Mouse (Mus musculus) forebrain, embryonic 16.5 days (tissue): ENCODE results near the gene Sox15. TPM values are rescaled to one million over a fixed set of nuclear protein-coding genes. Genes with fewer than 3 reads are reported as not detected.

ENCODE experiments used
- ATAC-seq: fragments of 200-750 bp; cut with Nextera tagmentation; 2 replicates; pipeline ENCODE4 v1.8.0; 2017; ENCODE audit warnings: mild to moderate bottlenecking, moderate library complexity
- H3K27ac ChIP-seq: fragments of 300-500 bp; sonication (generic); 2 replicates; pipeline ENCODE4 v1.5.1; 2014; ENCODE audit warnings: low read length, control low read depth
- H3K27me3 ChIP-seq: fragments of 300-500 bp; sonication (generic); replicated peaks from 2 replicates; pipeline ENCODE4 v1.6.1; 2014; ENCODE audit warnings: low read length; ENCODE audit not compliant: control insufficient read depth, insufficient read depth
- H3K36me3 ChIP-seq: fragments of 300-500 bp; sonication (generic); 2 replicates; pipeline ENCODE4 v1.6.1; 2014; ENCODE audit not compliant: control insufficient read depth, insufficient read depth
- H3K4me1 ChIP-seq: fragments of 300-500 bp; sonication (generic); replicated peaks from 2 replicates; pipeline ENCODE4 v1.6.1; 2014; ENCODE audit warnings: low read length; ENCODE audit not compliant: control insufficient read depth, insufficient read depth
- H3K4me2 ChIP-seq: fragments of 300-500 bp; sonication (generic); 2 replicates; pipeline ENCODE4 v1.6.1; 2014; ENCODE audit warnings: mild to moderate bottlenecking, low read length, control low read depth
- H3K4me3 ChIP-seq: fragments of 300-500 bp; sonication (generic); replicated peaks from 2 replicates; pipeline ENCODE4 v1.5.1; 2014; ENCODE audit warnings: mild to moderate bottlenecking, low read length, control low read depth
- H3K9ac ChIP-seq: fragments of 300-500 bp; sonication (generic); replicated peaks from 2 replicates; pipeline ENCODE4 v1.6.1; 2014; ENCODE audit warnings: low read depth, low read length, control low read depth
- H3K9me3 ChIP-seq: fragments of 300-500 bp; sonication (generic); 2 replicates; pipeline ENCODE4 v1.6.1; 2016; ENCODE audit warnings: low read length; ENCODE audit not compliant: control insufficient read depth
- WGBS: fragments of 180-500 bp; shearing (Covaris S2); extraction: QIAGEN DNeasy Blood & Tissue Kit; methylation state at CpG from one replicate; pipeline ENCODE4 v1.1.7; 2014; 5-methylcytosine and 5-hydroxymethylcytosine counted together
- polyA plus RNA-seq: library from polyadenylated mRNA; unstranded; fragments of >200 nt; fragmentation: Nextera tagmentation; extraction: Ambion mirVana; gene quantifications from 2 replicates; pipeline ENCODE4 v1.2.1, GENCODE M21; 2015

The Sox15 gene
- polyA plus RNA-seq, 1 experiment from 2014 or later: not detected

DNA sequence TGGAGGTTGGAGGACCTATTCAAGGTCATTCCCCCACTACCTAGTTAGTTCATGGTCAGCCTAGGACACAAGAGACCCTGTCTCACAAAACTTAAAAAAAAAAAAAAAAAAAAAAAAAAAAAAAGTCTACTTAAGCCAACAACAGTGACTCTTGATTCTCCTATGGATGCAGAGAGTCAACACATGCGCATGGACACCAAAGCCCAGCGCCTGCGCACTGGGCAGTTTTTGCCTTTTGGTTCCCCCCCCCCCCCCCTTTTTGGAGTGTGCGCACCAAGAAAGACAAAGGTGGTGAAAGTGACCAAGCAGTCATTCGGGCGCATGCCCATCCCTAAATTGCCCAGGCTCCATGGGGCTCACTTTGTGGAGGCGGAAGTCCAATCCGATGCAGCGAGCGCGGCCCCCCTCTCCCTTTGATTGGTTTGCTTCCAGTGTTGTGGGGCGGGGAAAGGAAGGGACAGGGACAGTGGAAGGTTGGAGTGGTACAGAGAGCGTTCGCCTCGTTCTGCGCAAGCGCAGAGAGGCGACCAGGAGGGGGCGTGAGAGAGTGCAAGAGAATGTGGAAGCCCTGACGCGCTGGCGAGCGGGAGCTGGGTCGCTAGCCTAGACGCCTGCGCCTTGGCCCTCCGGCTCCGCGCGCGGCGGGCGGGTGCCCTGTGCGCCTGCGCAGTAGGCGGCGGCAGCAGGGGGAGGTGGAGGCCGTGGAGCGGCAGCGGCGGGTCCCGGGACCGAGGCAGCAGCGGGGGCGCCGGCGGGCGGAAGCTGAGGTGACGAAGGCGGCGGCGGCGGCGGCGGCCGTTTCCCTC is 22.6 kb upstream of the Sox15 start, which contains the start of gene Fxr2:
Fxr2 (plus strand) TSS at position 707 of the 806 bp plus-strand sequence.
- ATAC-seq: peak; percentile 97
- WGBS: under 1% methylated on average over 38 of the region's 56 CpGs
- H3K4me3 ChIP-seq: peak within 1 kb of the TSS; percentile 99

DNA sequence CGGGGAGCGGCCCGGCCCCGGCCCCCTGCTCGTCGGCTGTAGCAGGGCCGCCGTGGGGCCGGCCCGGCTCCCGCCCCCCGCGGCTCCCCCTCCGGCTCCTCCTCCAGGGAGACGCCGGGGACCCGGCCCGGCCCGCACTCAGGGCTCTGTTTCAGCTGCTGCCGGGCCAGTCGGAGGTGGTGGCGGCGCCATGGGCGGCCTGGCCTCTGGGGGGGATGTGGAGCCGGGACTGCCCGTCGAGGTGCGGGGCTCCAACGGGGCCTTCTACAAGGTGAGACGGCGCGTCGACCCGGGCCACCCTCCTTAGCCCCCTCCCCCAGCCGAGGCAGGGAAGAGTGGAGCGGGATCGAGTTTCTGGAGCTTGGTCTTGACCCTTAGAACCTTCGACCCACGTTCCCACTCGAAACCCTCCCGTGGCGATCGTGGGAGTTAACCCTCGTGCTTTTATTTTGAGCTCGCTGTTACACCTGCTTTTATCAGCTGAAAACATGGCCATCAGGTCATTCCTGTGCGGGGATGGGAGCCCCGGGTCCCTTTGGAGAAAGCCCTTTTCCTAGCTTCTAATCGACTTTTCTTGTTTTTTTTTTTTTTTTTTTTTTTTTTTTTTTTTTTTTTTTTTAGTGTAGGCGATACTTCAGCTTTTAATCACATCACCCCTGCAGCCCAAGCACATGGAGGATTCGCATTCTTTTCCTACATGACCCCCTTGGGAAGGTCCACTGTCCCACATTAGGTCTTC is 21.8 kb upstream of the Sox15 start:
- WGBS: under 1% methylated on average over 31 of the region's 50 CpGs
- Histone ChIP-seq H3K27ac (peak overlapping the region; percentile 93), H3K4me3 (peak overlapping the region; percentile 99), H3K27me3 (no peaks in the 10 kb centered on the region), H3K4me1 (peaks cover 27% of the 10 kb centered on the region), H3K4me2 (peak overlapping the region; percentile 65), H3K36me3 (no peaks in the 10 kb centered on the region), H3K9me3 (no peaks in the 10 kb centered on the region), H3K9ac (peak overlapping the region; percentile 98)
- ATAC-seq: peak; percentile 65

More for the DNA sequence above, 22.6 kb upstream of the Sox15 start, which contains the start of gene Fxr2:
- Histone ChIP-seq H3K4me2 (peak within 1 kb of the TSS; percentile 65), H3K9ac (peak within 1 kb of the TSS; percentile 98), H3K27ac (peak within 1 kb of the TSS; percentile 93), H3K27me3 (no peaks in the 10 kb centered on the region), H3K36me3 (no peaks in the 10 kb centered on the region), H3K9me3 (no peaks in the 10 kb centered on the region), H3K4me1 (peaks cover 27% of the 10 kb centered on the region)

DNA sequence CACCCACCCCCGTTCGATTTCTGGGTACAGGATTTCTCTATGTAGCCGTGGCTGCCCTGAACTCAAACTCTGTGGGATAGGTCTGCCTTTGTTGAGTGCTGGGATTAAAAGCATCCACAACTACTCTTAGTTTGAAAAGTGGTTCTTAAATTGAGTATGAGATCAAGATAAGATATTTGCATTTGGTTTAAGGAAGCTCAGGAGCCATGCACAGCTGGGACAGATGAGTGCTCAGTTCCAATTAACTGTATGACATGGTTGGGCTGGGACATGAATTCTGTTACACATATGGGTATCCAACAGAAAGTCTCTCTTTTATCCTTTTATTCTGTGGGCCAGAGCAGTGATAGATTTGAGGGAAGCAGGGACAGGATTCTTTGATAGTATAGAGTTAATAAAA is 19.6 kb upstream of the Sox15 start:
- H3K9me3 ChIP-seq: no peaks in the 10 kb centered on the region
- H3K36me3 ChIP-seq: peaks cover 8% of the 10 kb centered on the region; the same call in 1 of the 2 replicates
- no peak overlapping the region for H3K4me2 ChIP-seq
- 84% methylated on average over 3 of the region's 3 CpGs for WGBS
- no peak for ATAC-seq
- no peak overlapping the region for H3K4me3 ChIP-seq
- H3K9ac ChIP-seq: no peak overlapping the region
- H3K27me3 ChIP-seq: no peaks in the 10 kb centered on the region
- H3K27ac ChIP-seq: no peak overlapping the region
- H3K4me1 ChIP-seq: peaks cover 27% of the 10 kb centered on the region

DNA sequence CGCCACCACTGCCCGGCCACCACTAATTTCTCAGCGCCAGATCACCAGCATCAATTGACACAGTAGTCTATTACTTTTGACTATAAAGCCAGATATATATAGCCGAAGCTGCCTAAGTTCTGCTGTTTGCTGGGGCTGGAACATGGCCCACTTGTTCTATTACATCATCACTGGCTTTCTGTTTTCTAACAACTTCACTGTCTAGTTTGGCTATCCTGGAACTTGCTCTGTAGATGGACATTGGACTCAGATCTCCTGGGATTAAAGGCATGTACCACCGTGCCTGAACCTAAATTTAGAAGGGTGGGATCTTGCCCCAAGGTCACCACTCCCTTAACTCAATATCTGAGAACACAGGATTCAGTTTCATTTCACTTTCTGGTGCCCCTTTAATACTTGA is 9.3 kb upstream of the Sox15 start:
- Histone ChIP-seq H3K27ac (no peak overlapping the region), H3K4me3 (no peak overlapping the region), H3K9me3 (no peaks in the 10 kb centered on the region), H3K27me3 (no peaks in the 10 kb centered on the region), H3K36me3 (peaks cover 52% of the 10 kb centered on the region), H3K4me2 (no peak overlapping the region), H3K9ac (no peak overlapping the region), H3K4me1 (no peaks in the 10 kb centered on the region)
- 92% methylated on average over 5 of the region's 5 CpGs for WGBS
- ATAC-seq: no peak

DNA sequence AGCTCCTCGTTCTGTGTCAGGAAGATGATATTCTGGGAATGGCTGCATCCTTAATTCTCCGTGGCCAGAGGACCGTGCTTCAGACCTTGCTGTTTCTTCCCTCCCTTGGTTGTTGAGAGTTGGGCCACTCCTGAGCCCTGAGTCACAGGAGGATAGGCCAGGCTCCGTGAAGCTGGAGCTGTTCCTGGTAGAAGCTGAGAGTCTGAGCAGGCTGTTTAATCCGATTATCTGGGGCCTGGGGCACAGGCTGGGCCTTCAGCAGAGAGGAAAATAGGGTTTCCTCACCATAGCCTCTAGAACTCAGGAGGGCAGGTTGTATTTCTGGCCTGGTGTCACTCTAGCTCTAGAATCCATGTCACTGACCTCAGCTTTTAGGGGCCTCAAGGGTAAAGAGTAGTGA is 1.7 kb upstream of the Sox15 start:
- Histone ChIP-seq H3K4me2 (no peak overlapping the region), H3K9ac (no peak overlapping the region), H3K27me3 (no peaks in the 10 kb centered on the region), H3K36me3 (peaks cover 37% of the 10 kb centered on the region), H3K9me3 (no peaks in the 10 kb centered on the region), H3K4me1 (0 out of 2 replicates have a peak, but pooled peaks cover 8% of the 10 kb centered on the region), H3K4me3 (no peak overlapping the region), H3K27ac (no peak overlapping the region)
- no peak for ATAC-seq
- WGBS: 58% methylated on average over 5 of the region's 5 CpGs

DNA sequence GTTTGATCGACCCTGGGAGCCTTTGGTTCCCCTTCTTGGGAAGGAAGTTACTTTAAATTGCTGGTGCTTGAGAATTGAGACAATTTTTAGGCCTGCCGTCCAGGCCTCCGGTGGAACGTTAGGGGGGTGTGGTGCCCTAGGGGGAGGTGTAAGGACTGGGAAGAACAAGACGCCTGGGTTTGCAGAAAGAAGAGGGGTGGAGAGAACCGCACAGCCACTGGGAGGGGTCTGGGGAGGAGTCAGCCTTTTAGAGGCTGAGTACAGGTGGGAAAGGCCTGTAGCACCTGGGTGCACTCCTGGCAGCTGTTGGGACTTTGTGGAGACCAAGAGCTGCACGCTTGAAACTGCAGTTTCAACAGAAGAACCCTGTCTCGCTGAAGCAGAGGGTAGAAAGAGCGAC is 354 bp upstream of the Sox15 start:
- 47% methylated on average over 9 of the region's 9 CpGs for WGBS
- Histone ChIP-seq H3K27me3 (no peaks in the 10 kb centered on the region), H3K36me3 (peaks cover 29% of the 10 kb centered on the region), H3K4me1 (0 out of 2 replicates have a peak, but pooled peaks cover 8% of the 10 kb centered on the region), H3K27ac (no peak overlapping the region), H3K4me3 (no peak overlapping the region), H3K4me2 (no peak overlapping the region), H3K9me3 (no peaks in the 10 kb centered on the region), H3K9ac (no peak overlapping the region)
- ATAC-seq: no peak

DNA sequence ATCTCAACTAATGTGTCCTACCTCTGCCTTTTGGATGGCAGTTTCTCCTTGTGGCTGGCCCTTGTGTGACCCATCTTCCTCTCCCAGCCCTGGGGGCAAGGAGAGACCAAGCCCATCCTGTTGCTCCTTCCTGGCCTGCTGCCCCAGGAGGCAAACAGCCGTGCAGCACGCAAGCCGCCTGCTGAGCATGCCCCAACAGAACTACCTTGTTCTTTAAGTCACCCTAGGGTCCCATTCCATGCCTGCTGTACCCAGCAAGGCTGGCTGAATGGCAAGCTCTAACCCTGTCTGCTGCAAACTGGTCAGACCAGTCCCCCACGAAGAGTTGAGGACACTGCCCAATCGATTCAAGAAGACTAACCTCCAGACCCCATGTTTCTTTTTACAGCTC is 946 bp downstream of the Sox15 start:
- no peak overlapping the region for H3K4me2 ChIP-seq

DNA sequence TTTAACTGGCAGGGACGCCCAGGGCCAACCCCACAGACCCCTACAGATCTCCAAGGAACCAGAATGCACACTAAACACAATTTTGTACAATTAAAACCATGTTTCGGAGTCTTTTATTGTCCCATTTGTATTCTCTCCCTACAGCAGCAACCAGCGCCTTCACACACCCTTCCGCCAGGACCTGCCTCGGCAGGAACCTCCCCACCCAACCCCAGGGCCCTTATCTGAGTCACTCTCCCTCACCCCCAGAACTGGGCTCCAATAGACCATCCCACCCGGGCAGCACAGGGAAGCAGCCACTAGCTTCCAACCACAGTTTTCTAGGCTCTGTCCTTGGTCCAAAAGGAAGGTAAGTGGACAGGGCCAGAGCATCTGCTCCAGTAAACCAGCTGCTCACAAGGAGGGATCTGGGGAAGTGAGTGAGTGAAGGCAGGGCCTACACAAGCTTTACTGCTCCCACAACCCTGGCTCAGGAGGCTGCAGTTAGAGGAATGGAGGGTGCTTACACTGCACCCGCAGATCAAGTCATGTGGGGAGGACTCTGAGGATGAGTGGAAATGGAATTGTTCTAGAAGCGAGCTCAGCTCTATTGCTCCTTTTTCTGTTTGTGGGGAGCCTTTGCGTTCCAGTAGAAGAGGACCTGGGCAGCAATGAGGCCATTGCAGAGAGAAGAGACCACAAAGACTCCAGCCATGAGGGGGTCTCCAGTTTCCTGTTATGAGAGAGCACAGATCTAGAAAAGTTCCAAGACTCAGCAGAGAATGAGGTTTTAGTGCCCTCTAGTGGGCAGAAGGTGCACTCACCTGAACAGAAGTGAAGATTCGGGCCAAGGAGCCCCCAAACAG is 1.7 kb downstream of the Sox15 start:
- H3K4me2 ChIP-seq: no peak overlapping the region
- ATAC-seq: 0 out of 2 replicates have a peak, but pooled peaks have one; percentile 24
- H3K27ac ChIP-seq: no peak overlapping the region
- 79% methylated on average over 10 of the region's 10 CpGs for whole genome bisulfite sequencing
- H3K9ac ChIP-seq: no peak overlapping the region
- H3K4me1 ChIP-seq: peaks cover 19% of the 10 kb centered on the region
- no peak overlapping the region for H3K4me3 ChIP-seq
- peaks cover 13% of the 10 kb centered on the region for H3K36me3 ChIP-seq
- H3K27me3 ChIP-seq: no peaks in the 10 kb centered on the region
- H3K9me3 ChIP-seq: no peaks in the 10 kb centered on the region

More for the DNA sequence above, 946 bp downstream of the Sox15 start:
- no peak for ATAC-seq
- Histone ChIP-seq H3K4me1 (peaks cover 11% of the 10 kb centered on the region; the same call in 1 of the 2 replicates), H3K9ac (no peak overlapping the region), H3K36me3 (peaks cover 17% of the 10 kb centered on the region), H3K27me3 (no peaks in the 10 kb centered on the region), H3K4me3 (no peak overlapping the region), H3K9me3 (no peaks in the 10 kb centered on the region), H3K27ac (no peak overlapping the region)
- 90% methylated on average over 5 of the region's 5 CpGs for WGBS
